Mouse (Mus musculus) ovary, adult 18-20 months (tissue): ENCODE measurements around the gene Hbb-bh1.
A peak's percentile ranks its signal among the peaks of the same experiment; 100 is the strongest.
"Not testable (repeated sequence)": the region's sequence is repeated elsewhere in the genome, so short reads cannot be mapped to it uniquely, and the experiment has no call there.

Experiments used
- DNase-seq: peaks from one replicate; pipeline ENCODE4 v3.0.0; 2022; ENCODE audit warnings: low spot score, mixed read lengths

Gene Hbb-bh1

DNA sequence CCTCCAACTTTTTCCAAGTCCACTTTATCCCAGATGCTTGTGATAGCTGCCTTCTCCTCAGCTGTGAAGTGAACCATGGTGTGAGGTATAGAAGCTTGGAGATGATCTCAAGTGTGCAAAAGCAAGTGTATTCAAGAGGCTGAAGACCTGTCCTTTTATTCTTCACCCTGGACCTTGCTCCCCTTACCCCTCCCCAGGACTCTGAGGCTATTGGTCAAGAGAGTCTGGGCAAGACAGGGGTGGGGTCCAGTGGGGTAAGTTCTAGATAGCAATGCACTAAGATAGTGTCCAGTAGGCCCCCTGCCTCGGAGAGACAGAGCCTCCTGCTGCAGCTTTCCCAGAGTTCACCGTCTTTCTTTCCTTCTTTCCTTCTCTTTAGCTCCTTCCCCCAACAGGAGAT is at the start of gene Hbb-bh1:
TSS of gene Hbb-bh1 (minus strand) at position 131 of the 400 bp plus-strand sequence.
- DNase-seq: no peak

DNA sequence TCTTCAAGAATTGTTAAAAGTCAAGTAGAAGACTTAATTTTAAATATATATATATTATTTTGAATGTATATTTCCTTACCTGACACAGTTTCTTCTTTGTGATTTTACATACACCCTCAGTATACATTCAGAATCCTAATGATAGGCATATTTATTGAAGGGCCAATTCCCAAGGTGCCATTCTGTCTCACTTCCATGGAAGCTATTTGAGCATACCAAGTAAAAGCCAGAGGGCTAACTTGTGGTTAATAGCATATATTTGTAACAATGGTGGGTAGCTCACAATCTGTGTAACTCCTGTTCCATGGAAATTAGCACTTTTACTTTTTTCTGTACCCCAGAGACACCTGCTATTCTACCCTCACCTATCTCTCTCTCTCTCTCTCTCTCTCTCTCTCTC is 43.2 kb upstream of the Hbb-bh1 start, which contains the start of gene Olfr66:
TSS of gene Olfr66 (minus strand) at position 101 of the 400 bp plus-strand sequence.
- no peak for DNase-seq

DNA sequence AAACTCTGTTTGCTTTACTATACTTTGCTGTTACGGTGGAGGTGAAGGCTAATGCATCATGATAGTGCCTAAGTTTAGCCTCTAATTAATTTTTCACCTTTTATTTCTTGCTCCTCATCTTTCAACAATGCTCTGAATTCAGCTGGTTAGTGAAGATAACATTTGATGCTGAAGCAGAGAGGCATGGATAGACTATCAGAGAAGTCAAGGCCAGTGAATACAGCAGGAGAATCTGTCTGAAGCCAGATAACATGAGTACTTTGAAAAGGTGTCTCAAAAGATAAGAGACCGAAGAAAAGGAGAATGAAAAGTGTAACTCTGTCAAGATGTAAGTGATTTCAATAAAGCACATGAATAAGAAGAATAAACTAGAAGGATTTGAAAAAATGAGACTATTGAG is 34.1 kb upstream of the Hbb-bh1 start:
- DNase-seq: no peak

DNA sequence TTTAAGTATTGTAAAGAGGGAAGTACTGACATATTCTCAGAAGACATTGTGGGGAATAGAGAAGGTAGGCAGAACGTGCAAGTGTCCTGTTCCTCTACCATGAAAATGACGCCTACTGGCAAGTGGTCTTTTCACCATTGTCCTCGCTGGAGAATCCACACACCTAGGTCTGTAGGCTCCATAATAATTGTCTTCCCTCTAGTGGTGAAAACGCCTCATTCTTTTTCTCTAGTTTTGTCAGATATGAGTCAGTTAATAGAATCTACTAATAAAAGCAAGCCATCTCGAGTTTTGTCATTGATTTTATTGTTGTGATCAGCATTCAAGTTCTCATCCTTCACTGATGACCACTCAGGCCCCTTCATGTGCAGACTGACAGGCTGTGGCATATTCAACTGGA is 31.5 kb upstream of the Hbb-bh1 start:
- no peak for DNase-seq

DNA sequence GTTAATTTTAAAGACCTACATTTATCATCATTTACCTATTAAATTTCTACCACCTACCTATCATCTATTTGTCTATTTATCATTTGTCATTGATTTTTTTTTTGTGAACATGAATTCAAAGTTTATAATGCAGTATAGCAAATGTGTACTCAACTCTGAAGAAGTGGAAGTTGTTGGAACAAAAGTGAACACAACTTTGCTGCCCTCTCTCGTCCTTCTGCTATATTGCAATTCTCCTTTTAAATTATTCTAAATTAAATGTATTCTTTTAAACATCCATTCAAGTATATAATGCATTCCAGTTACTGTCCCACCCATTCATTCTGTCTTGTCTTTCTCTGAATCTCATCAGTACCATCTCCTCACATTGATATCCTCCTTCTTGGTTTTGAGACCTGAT is 30.1 kb upstream of the Hbb-bh1 start:
- DNase-seq: no peak

DNA sequence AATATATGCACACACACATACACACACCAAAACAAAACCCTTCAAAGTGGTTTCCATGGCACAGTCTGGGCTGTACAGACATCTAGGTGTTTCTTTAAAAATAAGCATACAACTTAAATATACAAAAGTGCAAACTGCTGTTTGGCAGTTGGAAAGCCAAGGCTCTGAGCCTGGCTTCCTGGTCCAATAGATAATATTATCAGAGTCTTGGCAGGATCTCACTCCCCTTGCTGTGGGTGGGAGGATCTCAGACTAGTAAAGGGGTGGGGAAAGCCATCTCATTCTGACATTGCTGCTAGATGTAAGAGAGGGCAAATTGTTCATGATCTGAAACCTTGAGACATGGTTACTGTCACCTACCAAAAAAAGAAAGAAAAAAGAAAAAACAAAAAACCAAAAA is 27.7 kb upstream of the Hbb-bh1 start:
- no peak for DNase-seq

DNA sequence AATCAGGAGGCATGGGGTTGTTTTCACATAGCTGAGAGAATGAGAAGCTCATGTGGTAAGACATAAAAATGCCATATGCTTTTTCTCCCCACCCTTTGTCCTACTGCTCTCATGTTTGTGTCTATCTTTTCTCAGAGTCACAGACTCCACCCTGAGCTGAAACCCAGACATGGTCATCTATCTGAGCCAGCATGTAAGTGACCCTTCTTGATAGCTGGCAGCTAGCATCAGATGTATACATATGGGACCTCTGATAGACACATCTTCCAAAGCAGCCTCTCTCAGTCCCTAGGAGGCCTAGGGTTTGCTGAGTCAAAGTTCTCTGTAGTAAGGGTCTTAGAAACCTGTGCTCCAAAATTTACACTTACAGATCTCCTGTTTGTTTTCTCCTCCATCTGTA is 22.8 kb upstream of the Hbb-bh1 start:
- no peak for DNase-seq

DNA sequence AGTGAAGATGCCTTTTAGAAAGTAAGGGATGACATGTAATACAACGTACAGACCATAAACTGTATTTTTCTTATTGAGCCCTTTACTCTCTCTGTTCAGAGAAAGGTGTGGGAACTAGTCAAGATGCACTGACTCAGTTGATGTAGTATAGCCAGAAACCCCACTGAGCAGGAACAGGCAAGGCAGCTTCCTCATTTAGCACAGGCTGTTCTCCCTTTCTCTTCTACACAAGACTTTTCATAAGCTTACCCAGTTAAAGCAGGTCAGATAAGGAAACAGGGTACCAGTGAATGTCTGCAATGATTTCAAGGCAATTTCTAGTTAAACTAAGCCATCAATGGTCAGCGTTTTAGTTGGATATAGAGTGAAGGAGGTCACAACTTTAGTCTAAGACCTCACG is 18.6 kb upstream of the Hbb-bh1 start:
- no peak for DNase-seq

DNA sequence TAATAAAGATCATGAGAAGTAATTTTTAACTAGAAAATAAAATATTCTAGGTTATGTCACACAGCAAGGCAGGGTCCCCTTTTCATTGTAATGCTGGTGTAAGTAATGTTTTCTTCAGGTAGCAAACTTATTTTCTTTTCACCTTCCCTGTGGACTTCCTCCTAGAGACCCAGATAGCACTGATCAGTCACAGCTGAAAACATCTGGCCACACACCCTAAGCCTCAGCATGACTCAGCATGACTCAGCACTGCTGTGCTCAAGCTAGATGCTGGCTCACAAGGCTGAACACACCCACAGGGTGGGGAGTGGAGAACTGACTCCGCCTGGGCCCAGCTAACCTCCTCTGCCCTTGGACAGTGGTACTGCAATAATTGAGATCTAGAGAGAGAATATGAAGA is 17.9 kb upstream of the Hbb-bh1 start:
- peak; percentile 52 for DNase-seq

DNA sequence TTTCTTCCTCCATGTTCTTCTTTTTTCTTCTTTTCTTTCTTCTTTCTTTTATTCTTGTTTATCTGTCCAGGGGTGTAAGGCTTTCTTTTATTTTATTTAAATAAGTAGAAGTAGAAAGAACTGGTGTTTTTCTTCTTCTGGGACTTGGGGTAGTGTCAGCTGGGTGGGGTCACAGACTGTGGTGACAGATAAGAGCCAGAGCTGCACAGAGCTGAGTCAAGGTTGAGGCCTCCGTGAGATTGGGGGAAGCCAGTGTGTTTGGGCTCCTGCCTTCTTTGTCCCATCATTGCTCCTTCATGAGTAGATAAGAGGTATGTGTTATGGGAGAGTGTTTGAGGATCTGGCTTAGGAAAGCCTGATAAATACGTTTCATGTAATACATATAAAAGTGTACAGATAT is 16.1 kb upstream of the Hbb-bh1 start:
- DNase-seq: no peak

DNA sequence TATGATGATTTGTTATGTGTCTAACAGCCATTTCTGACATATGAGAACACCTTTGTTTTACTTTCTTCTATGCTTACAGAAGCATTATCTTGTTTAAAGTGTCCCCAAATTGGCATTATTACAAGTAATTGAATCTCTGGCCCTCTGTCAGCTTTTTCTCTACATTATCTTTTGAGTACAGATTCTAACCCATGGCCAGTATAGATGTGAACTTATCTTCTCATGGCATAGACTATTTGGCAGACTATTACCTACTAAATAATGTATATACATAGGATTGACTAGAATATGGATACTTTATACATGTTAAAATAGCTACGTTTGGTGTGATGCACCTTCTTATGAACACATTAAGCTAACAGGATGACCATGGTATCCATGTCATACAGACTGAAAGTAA is 11.7 kb upstream of the Hbb-bh1 start:
- DNase-seq: no peak

DNA sequence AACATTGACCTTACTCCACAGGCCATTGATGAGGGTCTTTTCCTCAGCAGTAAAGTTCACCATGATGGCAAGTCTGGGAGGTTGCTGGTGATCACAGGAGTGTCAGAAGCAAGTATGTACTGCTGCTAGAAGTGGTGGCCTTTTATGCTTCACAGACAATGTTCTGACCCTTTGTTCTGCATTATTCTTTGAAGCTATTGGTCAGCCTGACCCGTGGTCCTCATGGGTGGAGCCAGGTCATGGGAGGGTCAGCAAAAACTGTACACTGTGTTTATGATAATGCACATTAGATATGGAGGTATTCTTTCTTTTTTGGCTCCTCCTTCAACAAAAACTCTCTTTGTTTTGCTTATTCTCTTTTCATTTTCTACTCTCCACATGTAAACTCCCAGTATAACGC is 10.1 kb upstream of the Hbb-bh1 start, which contains the start of gene Hbb-y:
TSS of gene Hbb-y (minus strand) at position 127 of the 400 bp plus-strand sequence.
- DNase-seq: no peak

DNA sequence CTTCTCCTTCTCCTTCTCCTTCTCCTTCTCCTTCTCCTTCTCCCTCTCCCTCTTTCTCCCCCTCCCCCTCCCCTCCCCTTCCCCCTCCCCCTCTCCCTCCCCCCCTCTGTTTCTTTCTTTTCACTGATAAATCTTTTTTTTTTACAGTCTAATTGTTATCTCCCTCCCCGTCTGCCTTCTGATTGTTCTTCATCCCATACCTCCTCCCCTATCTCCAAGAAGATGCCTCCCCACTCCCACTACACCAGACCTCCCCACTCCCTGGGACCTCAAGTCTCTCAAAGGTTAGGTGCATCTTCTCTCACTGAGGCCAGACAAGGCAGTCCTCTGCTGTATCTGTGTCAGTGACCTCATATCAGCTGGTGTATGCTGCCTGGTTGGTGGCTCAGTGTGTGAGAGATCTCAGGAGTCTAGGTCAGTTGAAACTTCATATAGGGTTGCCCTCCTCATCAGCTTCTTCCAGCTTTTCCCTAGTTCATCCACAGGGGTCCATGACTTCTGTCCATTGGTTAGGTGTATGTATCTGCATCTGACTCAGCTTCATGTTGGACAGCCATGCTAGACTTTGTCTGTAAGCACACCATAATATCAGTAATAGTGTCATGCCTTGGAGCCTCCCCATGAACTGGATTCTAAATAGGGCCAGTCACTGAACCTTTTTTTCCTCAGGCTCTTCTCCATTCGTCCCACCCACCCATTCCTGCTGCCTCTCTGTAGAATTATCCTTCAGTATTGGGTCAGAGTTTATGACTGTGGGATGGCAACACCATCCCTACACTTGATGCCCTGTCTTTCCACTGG is 1.8 kb upstream of the Hbb-bh1 start:
- no peak for DNase-seq

DNA sequence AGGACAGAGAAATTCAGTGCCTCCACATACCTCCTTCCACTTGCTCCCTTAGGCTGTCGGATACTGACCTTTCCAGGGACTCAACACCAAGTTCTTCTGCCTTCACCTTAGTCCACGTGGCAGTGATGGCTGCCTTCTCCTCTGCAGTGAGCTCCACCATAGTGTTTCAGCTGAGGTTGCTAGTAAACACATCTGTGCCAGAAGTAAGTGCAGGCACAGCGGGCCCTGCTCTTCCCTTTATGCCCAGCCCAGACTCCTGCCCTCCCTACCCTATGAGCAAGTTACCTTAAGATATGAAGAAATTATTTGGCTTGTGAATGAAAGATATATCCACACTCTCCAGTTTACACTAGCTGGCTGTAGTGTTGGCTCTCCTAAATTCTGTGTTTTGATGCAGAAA is 2.7 kb downstream of the Hbb-bh1 start, which contains the start of gene Hbb-bh2:
TSS of gene Hbb-bh2 (minus strand) at position 253 of the 400 bp plus-strand sequence.
- DNase-seq: no peak

DNA sequence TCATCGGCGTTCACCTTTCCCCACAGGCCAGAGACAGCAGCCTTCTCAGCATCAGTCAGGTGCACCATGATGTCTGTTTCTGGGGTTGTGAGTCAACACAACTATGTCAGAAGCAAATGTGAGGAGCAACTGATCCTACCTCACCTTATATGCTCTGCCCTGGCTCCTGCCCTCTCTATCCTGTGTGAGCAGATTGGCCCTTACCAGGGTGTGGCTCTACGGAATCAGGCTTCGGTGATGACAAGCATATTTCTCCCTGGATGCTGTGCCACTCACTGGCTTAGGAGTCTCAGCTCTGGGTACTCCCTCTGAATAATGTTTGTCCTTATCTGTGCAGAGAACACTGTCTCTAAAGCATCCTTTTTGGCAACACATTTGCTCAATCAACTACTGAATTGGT is 15.2 kb downstream of the Hbb-bh1 start, which contains the start of gene Hbb-bs:
TSS of gene Hbb-bs (minus strand) at position 289 of the 400 bp plus-strand sequence.
- DNase-seq: no peak

DNA sequence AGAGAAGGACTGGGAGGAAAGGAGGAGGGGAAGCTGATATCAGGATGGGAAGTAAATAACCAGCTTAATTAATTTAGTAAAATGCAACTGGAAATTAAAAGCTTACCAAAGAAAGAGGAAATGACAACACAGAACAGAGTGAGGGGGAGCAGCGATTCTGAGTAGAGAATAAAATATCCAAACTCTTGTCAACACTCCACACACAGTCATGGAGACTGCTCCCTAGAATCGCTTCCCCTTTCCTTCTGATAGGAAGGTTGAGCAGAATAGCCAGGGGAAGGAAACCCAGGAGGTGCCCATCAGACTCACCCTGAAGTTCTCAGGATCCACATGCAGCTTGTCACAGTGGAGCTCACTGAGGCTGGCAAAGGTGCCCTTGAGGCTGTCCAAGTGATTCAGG is 15.8 kb downstream of the Hbb-bh1 start:
- DNase-seq: not testable (repeated sequence)

DNA sequence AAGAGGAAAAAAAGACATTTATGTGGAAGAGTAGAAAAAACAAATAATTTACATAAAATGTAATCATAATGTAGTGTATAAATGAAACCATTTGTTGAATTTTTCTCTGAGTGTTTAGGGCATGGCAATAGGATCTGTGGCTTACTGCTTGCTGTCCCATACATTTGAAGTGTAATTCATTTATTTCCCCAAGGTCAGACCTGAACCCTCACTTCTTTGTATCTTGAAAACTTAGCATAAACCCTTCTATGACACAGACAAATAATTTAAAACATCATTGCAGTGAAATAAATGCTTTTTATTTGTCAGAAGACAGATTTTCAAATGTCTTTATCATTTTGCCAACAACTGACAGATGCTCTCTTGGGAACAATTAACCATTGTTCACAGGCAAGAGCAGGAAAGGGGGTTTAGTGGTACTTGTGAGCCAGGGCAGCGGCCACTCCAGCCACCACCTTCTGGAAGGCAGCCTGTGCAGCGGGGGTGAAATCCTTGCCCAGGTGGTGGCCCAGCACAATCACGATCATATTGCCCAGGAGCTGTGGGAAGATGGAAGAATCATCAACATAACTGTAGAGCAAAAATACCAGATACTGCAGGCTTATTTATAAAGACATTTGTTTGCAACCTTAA is 16.6 kb downstream of the Hbb-bh1 start:
- no peak for DNase-seq

DNA sequence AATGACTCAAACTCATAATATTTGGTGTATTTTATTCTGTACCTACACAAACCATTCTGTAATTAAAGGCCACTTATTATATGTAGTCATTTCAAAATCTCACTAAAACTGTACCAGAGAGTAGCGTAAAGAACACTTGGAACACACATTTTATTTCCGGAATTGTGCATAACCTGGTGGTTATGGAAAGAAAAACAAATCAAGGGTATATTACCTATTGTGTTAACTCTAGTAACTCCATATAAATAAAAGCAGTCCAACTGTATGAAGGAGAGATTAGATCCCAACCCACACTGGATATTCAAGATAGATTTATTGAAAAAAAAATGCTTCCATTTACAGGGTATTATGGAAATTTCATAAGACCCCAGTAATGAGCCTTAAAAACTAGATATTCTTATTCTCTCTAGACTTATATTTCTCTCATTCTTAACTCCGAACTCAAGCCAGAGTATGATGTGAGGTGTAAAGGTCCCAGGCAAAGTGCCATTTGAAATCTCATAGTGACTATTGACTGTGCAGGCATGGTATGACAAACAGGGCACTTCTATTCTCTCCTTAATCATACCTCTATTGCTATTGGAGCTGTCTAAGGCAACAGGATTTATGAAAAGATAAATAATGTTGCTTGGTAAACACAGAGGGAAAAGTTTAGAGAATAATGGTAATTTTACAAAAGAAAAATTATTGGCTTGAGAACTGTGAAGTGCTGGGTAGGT is 17.3 kb downstream of the Hbb-bh1 start:
- no peak for DNase-seq

DNA sequence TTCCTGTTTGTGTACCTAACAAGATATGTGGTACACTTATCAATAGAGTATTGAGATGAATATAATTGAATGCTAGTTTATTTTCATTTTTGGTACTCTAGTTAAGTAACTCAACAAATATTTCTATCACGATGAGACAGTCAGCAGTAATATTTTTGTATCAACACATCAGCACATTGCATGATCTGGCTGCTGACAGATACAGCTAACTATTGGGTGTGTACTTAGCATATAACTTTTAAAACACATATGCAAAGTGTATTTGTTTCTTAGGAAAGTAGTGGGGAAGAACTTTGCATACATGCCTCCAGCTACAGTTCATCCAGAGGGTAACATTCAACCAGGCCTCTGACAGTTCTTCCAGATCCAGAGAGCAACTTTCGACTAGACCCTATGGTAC is 18.4 kb downstream of the Hbb-bh1 start:
- DNase-seq: no peak

DNA sequence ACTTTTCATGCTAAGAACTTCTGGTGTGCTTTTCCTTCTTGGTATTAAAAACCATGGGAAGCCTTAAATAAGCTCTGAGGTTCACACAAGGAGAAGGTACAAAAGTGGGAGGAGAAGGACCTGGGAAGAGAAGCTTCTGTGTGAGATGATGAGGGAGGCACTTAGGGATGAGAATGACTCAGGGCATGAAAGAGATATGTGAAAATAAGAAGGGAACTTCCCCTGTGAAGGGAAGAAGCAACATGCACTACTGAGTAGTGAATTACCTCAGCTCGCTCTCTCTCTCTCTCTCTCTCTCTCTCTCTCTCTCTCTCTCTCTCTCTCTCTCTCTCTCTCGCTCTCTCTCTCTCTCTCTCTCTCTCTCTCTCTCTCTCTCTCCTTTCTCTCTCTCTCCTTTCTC is 27.9 kb downstream of the Hbb-bh1 start:
- not testable (repeated sequence) for DNase-seq

DNA sequence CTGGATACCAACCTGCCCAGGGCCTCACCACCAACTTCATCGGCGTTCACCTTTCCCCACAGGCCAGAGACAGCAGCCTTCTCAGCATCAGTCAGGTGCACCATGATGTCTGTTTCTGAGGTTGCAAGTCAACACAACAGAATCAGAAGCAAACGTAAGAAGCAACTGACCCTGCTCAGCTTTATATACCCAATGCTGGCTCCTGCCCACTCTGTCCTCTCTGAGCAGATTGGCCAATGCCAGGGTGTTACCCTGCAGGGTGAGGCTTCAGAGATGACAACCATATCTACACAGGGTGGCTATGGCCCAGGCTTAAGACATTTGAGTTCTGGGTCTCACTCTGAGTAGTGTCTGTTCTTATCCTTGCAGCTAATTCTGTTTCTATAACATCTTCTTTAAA is 29.2 kb downstream of the Hbb-bh1 start, which contains the start of gene Hbb-bt:
TSS of gene Hbb-bt (minus strand) at position 231 of the 400 bp plus-strand sequence.
- DNase-seq: no peak

DNA sequence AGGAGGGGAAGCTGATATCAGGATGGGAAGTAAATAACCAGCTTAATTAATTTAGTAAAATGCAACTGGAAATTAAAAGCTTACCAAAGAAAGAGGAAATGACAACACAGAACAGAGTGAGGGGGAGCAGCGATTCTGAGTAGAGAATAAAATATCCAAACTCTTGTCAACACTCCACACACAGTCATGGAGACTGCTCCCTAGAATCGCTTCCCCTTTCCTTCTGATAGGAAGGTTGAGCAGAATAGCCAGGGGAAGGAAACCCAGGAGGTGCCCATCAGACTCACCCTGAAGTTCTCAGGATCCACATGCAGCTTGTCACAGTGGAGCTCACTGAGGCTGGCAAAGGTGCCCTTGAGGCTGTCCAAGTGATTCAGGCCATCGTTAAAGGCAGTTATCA is 29.8 kb downstream of the Hbb-bh1 start:
- DNase-seq: not testable (repeated sequence)

DNA sequence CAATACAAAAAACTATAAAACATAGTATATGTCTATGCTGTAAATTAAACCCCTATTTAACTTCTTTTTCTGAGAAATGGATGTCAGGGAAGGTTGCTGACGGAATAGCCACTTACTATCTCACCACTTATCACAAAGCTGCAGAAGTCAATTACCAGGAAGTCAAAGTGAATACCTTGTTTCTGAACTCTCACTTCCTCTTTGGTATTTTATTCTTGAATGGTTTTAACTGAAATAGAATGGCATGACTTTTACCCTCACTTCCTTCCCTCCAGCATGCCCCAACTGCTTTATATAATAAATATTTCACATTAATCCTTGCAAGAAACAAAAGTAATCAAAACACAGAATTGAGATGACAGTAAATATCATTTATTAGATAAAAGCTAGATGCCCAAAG is 30.8 kb downstream of the Hbb-bh1 start:
- DNase-seq: no peak
